Mouse (Mus musculus) cerebellum, adult (tissue): Measurements from ENCODE around the gene Ankdd1b.

ENCODE experiments used
- ATAC-seq: cut with Nextera tagmentation; 2 replicates; pipeline ENCODE4 v1.9.2; 2017; ENCODE audit warnings: mild to moderate bottlenecking, moderate library complexity, mixed read lengths; ENCODE audit not compliant: insufficient number of reproducible peaks, low FRiP score, low TSS enrichment

The Ankdd1b gene

DNA sequence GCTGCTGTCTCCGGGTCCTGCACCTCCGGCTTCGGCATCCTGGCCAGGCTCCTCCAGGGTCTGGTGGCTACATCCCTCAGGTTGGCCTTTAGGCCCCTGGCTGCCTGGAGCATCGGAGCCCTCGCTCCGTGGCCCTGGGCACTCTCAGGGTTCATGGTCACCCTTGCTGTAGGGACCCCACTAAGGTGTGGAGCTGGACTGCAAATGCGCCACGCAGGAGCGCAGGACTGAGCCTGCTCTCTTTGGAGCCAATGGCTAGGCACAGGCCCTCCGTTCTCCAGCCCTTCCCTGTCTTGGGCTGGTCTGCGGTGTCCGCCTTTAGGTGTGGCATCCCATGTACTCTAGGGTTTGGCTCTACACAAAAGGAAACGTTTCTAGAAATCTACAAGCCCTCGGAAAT, at the start of gene Ankdd1b:
Gene Ankdd1b (minus strand): TSS at position 242 of the 400 bp plus-strand sequence.
- ATAC-seq, result no peak

- ATAC-seq, result no peak
Measured at GRCm38 (mm10) chr13:96517335-96517734, 46.3 kb upstream of the Ankdd1b start.

GRCm38 (mm10) chr13:96516249-96516648, 45.3 kb upstream of the Ankdd1b start:
- no peak for ATAC-seq

DNA sequence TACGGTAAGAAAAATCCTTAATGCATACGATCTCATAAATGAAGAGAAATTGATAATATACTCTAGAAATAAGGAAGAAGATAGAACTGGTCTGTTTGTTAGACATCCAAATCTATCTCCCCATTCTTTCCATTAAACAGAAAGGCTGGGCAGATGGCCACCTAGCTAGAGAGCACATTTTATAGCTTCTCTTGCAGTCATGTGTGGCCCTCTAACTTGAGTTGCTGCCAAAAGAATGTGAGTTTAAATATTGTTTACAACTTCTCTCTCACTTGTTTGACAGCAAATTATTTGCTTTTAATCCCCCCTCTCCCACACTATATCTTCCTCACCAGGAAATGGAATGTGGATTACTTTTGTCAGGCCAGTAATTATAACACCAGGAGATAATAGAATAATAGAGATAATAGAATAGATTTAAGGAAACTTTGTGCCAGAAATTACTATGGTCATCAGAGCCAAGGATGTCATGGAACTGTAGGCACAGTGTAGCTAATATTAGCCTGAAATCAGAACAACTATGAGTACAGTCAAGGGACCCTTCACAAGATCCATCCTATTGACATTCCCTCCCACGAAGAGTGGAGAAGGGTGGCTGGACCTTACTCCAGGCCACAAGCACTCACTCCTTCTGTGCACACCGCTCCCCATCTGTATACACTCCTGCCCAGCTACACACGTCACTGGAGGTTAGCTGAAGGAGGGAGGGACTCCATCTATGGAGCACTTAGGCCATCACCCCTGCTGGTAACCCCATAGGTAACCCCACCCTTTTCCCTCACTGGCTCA, 43.4 kb upstream of the Ankdd1b start:
- ATAC-seq, result no peak

GRCm38 (mm10) chr13:96511893-96512292, 40.9 kb upstream of the Ankdd1b start:
- no peak for ATAC-seq

GRCm38 (mm10) chr13:96511262-96511661, 40.3 kb upstream of the Ankdd1b start:
- ATAC-seq, result no peak

DNA sequence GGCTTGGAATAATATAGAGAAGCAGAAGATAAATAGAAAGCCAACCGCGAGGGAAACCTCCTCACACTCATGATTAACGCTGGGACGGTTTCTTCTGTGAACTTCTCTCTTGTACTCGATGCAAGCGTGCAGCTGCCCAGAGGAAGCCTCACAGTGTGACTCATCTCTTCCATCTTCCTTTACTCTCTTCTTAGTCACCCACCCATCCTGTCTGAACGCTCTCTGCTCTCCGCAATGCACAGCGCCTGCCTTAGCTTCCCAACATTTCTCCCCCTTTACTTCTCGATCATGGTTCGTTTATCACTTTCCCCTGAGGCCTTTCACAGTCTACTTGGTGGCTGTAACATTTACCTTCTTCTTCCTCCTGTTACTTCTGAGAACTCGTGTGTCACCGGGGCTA, 39.6 kb upstream of the Ankdd1b start:
- ATAC-seq, result no peak

DNA sequence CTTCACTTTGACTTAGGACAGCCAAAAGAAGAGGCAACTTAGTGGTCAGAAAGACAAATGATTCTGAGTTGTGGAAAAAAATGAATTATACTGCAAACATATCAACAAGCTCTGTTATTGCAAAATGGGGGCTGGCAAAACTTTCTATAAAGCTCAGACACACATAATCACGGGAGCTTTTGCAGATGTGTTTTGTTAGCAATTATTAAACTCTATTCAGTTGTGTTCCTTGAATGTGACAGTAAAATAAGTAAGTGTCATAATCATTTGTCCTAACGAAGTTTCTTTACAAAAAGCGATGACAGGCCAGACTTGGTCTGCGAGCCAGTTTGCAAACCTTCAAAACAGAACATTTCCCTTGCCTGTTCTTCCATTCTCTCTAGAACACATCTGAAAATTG, 36.5 kb upstream of the Ankdd1b start:
- no peak for ATAC-seq

- ATAC-seq, result no peak
Measured at GRCm38 (mm10) chr13:96506313-96506712, 35.3 kb upstream of the Ankdd1b start.

DNA sequence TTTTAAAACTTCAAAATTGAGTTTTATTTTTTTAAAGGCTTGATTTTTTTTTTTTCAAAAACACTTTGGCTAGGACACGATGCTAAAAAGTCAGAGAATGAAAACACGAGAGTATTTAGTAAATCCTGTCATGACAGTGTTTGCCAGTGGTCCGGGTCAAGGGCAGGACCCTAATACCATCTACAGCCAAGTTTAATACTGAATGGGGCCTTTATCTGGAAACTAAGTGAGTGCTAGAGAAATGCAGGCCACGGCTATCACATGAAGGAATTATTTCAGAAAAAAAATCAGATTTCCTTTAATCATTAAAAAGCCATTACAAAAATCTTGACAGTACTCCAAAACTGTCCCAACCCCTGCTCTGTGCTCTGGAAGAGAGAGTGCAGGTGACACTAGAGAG, 34.7 kb upstream of the Ankdd1b start:
- ATAC-seq, result no peak

- ATAC-seq, result no peak
Measured at GRCm38 (mm10) chr13:96499891-96500290, 28.9 kb upstream of the Ankdd1b start.

GRCm38 (mm10) chr13:96496630-96497029, 25.6 kb upstream of the Ankdd1b start:
- ATAC-seq, result no peak

DNA sequence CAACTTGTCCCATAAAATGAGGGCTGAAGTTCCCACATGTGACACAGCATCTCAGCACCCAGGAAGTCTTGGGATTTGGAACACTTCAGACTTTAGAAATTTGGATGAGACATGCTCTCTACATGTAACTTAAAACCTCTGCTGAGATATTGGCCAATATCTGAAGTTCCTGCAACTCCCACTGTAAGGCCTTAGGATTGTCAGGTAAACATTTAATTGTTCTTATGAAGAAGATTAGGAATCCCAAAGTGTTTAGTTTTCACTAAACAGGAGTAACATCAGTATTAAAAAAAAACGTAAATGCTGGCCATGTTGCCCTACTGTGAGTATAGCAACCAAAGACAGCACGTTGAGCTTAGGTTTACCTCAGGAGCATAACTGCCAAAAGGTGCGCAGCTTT, 19.4 kb upstream of the Ankdd1b start, which contains the start of gene Gm17622:
Gene Gm17622 (plus strand): TSS at position 301 of the 400 bp plus-strand sequence.
- no peak for ATAC-seq

DNA sequence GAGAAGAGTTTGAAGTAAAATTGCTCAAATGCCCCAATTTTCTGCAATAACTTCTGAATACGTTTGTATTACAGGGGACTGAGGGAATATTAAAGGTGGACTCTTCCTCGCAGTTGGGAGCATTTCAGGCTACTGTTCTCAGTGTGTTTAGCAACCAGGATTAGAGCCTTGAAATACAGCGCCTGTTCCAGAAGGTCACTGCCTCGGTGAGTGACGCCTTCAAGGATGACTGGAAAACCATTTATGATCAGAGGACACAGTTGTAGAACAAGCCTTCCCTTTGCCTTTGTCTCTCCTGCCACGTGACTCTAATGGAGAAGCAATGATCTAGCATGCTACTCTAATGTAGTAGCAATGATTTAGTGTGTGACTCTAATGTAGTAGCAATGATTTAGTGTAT, 17.0 kb upstream of the Ankdd1b start:
- no peak for ATAC-seq

- ATAC-seq, result no peak
Measured at GRCm38 (mm10) chr13:96487230-96487629, 16.2 kb upstream of the Ankdd1b start.

GRCm38 (mm10) chr13:96478991-96479390, 8.0 kb upstream of the Ankdd1b start:
- ATAC-seq, result no peak

- no peak for ATAC-seq
Measured at GRCm38 (mm10) chr13:96477226-96477625, 6.2 kb upstream of the Ankdd1b start.

DNA sequence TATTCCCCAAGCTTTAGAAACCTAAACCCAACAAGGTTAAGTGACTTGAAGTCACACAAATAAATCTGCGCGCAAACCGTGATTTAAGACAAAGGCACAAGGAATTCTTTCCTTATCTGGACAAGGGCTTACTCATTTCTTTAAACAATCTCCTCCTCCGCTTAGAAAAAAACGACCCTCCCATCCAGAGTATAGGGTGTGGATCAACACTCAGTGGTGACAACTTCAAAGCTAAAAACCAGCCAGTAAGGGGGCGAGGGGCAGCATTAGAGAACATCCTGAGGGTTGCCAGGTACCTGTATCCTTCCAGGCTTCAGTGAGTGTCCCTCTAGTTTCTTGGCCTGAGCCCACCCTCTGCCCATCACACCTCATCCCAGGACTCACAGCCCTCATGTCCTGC, 442 bp downstream of the Ankdd1b start:
- no peak for ATAC-seq

GRCm38 (mm10) chr13:96468678-96469077, 2.3 kb downstream of the Ankdd1b start:
- ATAC-seq, result no peak

DNA sequence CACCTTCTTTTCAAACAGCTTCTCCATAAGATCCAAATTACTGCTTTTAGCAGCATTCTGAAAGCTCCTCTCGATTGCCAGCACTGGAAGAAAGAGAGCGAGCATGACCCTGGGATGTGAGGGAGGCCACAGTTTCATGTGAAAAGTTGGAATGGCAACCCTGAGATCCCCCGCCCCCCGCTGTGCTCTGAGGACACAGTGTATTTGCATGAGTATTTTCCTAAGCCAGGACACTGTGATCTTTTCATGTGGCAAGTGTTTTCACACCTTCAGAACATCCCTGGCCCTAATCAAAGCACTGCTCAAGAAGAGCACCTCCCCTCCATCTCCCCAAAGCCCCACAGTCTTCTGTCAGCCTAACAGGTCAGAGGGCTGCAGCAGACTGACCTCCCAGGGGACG, 5.7 kb downstream of the Ankdd1b start:
- ATAC-seq, result no peak

DNA sequence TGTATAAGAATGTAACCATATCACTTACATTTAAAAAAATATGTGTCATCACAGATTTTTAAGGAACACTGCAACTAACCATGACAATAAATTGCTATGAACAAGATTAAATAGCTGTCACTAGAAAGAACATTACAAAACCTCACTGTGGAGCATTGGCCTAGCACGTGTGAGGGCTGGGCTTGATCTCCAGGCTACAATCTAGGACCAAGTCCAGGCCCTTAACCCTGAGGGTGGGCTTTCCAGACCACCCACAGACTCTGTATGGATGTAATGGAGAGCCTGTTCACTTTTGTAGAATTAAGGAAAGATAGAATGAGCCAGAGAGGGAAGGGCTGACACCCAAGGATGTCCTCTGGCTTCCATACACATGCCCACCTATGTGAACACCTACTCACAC, 8.4 kb downstream of the Ankdd1b start:
- ATAC-seq, result no peak

GRCm38 (mm10) chr13:96458606-96459005, 12.4 kb downstream of the Ankdd1b start:
- no peak for ATAC-seq
